Mouse (Mus musculus): ENCODE data around the gene Zfp987. TPM values are rescaled to one million over a fixed set of nuclear protein-coding genes. Genes with fewer than 3 reads are reported as not detected.

Gene Zfp987
- polyA plus RNA-seq, 1 experiment from 2014 or later: 0.14 TPM

Other genes starting within 250 kb of the Zfp987 start
- gene Zfp986, start 228.5 kb upstream of the Zfp987 start, polyA plus RNA-seq (2015; fragmentation: Nextera tagmentation; extraction: Ambion mirVana): not detected in 2 replicates
- gene Zfp600, start 59.5 kb downstream of the Zfp987 start, polyA plus RNA-seq (2015; fragmentation: Nextera tagmentation; extraction: Ambion mirVana): 0.22 TPM in 1 of 2 replicates, not detected in the other

All from stomach, embryonic 15.5 days (tissue).